Mouse (Mus musculus): Measurements from ENCODE around the gene Sec23a. TPM values are rescaled to one million over a fixed set of nuclear protein-coding genes. Genes with fewer than 3 reads are reported as not detected.

Sec23a gene
- polyA plus RNA-seq (2015; fragmentation: Nextera tagmentation; extraction: Ambion mirVana): 51.7 and 54.4 TPM in 2 replicates

GRCm38 (mm10) chr12:59011844-59012709 is at the start of gene Sec23a:
Gene Sec23a, minus strand, starts transcription at chr12:59012017.

GRCm38 (mm10) chr12:59060993-59061595 is 49.3 kb upstream of the Sec23a start, which contains the start of gene Trappc6b:
Gene Trappc6b, minus strand, starts transcription at chr12:59061472.

GRCm38 (mm10) chr12:59013234-59013633 is 1.4 kb upstream of the Sec23a start, which contains the start of gene Gemin2:
Gene Gemin2, plus strand, starts transcription at chr12:59013393.

Other genes with a start within 250 kb of the Sec23a start
- 10.9 and 13.7 TPM in 2 replicates for gene Gemin2, start 1.4 kb upstream of the Sec23a start, polyA plus RNA-seq (2015; fragmentation: Nextera tagmentation; extraction: Ambion mirVana)
- 69.5 and 76.0 TPM in 2 replicates for gene Trappc6b, start 49.5 kb upstream of the Sec23a start, polyA plus RNA-seq (2015; fragmentation: Nextera tagmentation; extraction: Ambion mirVana)
- 33.5 and 37.0 TPM in 2 replicates for gene Pnn, start 54.9 kb upstream of the Sec23a start, polyA plus RNA-seq (2015; fragmentation: Nextera tagmentation; extraction: Ambion mirVana)
- 44.3 and 51.2 TPM in 2 replicates for gene Mia2, start 83.8 kb upstream of the Sec23a start, polyA plus RNA-seq (2015; fragmentation: Nextera tagmentation; extraction: Ambion mirVana)
- gene Fbxo33, start 207.7 kb upstream of the Sec23a start, polyA plus RNA-seq (2015; fragmentation: Nextera tagmentation; extraction: Ambion mirVana): 2.8 and 4.4 TPM in 2 replicates

All from skeletal muscle tissue, postnatal 0 days (tissue).